ENCODE assay signal across 17 mouse cellular contexts in the genomic region with DNA sequence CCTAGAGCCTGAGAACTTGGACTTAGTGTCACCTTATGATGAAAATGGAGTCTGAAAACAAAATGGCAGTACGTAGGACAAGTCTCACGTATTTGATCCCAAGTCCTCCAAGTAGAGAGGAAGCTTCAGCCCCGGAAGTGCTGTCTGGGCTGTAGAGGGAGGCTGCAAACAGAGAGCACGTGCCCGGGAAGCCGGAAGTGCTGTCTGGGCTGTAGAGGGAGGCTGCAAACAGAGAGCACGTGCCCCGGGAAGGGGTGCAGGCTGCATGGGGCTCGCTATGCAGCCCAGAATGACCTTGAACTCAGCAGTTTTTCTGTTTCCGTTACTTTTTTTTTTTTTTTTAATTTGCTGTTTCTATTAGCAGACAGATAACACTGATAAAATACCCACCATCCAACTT. TPM values are rescaled to one million over a fixed set of nuclear protein-coding genes. Genes with fewer than 3 reads are reported as not detected.
DNase-seq lines count a peak whose midpoint lies in the region; ATAC-seq and TF ChIP-seq lines count a peak whose summit lies in the region.
"Had no signal": no experiment of that assay in that cellular context is flagged by ENCODE, and none has a peak within 500 bp of the region (broad histone marks: within the 10 kb centered on the region; RNA-seq: fewer than 3 reads in every experiment).

No protein-coding gene starts in this region.

- TF ChIP-seq CTCF in lung, embryonic 14.5 days (IDR thresholded peaks at IDR 0.05; ENCODE audit: low read depth): no peak

- peaks cover 19% of the 10 kb centered on the region for H3K4me1 ChIP-seq in heart, embryonic 12.5 days (replicated peaks)
- no peaks in the 10 kb centered on the region for H3K4me1 ChIP-seq in lung, embryonic 14.5 days (ENCODE audit: insufficient read depth)
- H3K4me1 ChIP-seq in liver, embryonic 15.5 days (replicated peaks): peaks cover 7% of the 10 kb centered on the region; the same call in 1 of the 2 replicates

- H3K9ac ChIP-seq in heart, embryonic 12.5 days: no peak overlapping the region
- H3K9ac ChIP-seq in lung, embryonic 14.5 days: no peak overlapping the region
- no peak overlapping the region for H3K9ac ChIP-seq in liver, embryonic 15.5 days
- H3K9ac ChIP-seq: liver, embryonic 14.5 days had no signal

- H3K9me3 ChIP-seq in heart, embryonic 12.5 days (replicated peaks): no peaks in the 10 kb centered on the region
- H3K9me3 ChIP-seq in lung, embryonic 14.5 days (ENCODE audit: low read depth, low read length): no peaks in the 10 kb centered on the region
- H3K9me3 ChIP-seq in liver, embryonic 15.5 days (replicated peaks): no peaks in the 10 kb centered on the region

- H3K4me2 ChIP-seq in heart, embryonic 12.5 days: no peak overlapping the region
- H3K4me2 ChIP-seq in lung, embryonic 14.5 days: no peak overlapping the region
- no peak overlapping the region for H3K4me2 ChIP-seq in liver, embryonic 15.5 days

- no peaks in the 10 kb centered on the region for H3K36me3 ChIP-seq in heart, embryonic 12.5 days
- no peaks in the 10 kb centered on the region for H3K36me3 ChIP-seq in lung, embryonic 14.5 days (ENCODE audit: insufficient read depth)
- no peaks in the 10 kb centered on the region for H3K36me3 ChIP-seq in liver, embryonic 15.5 days (replicated peaks)

- WGBS in heart, embryonic 12.5 days: 46% methylated on average over 10 of the region's 10 CpGs
- 43% methylated on average over 10 of the region's 10 CpGs for WGBS in lung, embryonic 14.5 days
- WGBS in liver, embryonic 15.5 days (ENCODE audit: insufficient replicate concordance): 26% methylated on average over 10 of the region's 10 CpGs

- no peak overlapping the region for H3K27ac ChIP-seq in heart, embryonic 12.5 days (ENCODE audit: poor library complexity, severe bottlenecking)
- H3K27ac ChIP-seq in lung, embryonic 14.5 days (ENCODE audit: low read depth): no peak overlapping the region
- no peak overlapping the region for H3K27ac ChIP-seq in liver, embryonic 15.5 days (replicated peaks)
- H3K27ac ChIP-seq: heart, adult 2 months; liver, embryonic 14.5 days had no signal

- DNase-seq in heart, adult 11 months: peak; percentile 96
- peak; percentile 32 for DNase-seq in lung, embryonic 14.5 days
- DNase-seq in lung, postnatal 14 days: no peak
- DNase-seq in thymus, postnatal 14 days: peak; percentile 54
- DNase-seq in spleen, postnatal 14 days (ENCODE audit: low spot score in 2 of 2): no peak
- DNase-seq in left cerebral cortex, adult 8-10 months (ENCODE audit: low spot score in 2 of 2): no peak
- DNase-seq: cerebellum, adult 9-10 months; layer of hippocampus, adult 9-11 months; right cerebral cortex, postnatal 4 days had no signal

- no peak for ATAC-seq in heart, embryonic 12.5 days (ENCODE audit: insufficient number of reproducible peaks, low FRiP score)
- ATAC-seq in lung, embryonic 14.5 days (ENCODE audit: insufficient read depth): no peak
- ATAC-seq in liver, embryonic 15.5 days (ENCODE audit: insufficient read depth): 0 out of 2 replicates have a peak, but pooled peaks have one; percentile 40
- ATAC-seq: forebrain, embryonic 16.5 days had no signal

- no peaks in the 10 kb centered on the region for H3K27me3 ChIP-seq in heart, embryonic 12.5 days (replicated peaks)
- no peaks in the 10 kb centered on the region for H3K27me3 ChIP-seq in lung, embryonic 14.5 days (ENCODE audit: insufficient read depth, low read length)
- H3K27me3 ChIP-seq in liver, embryonic 15.5 days: 0 out of 2 replicates have a peak, but pooled peaks cover 3% of the 10 kb centered on the region

- no peak overlapping the region for H3K4me3 ChIP-seq in heart, embryonic 12.5 days
- no peak overlapping the region for H3K4me3 ChIP-seq in lung, embryonic 14.5 days (ENCODE audit: low read depth, low read length)
- no peak overlapping the region for H3K4me3 ChIP-seq in liver, embryonic 15.5 days (replicated peaks)
- H3K4me3 ChIP-seq: heart, adult 2 months had no signal

RNA-seq across cellular contexts. Expression of a gene that starts 8.3 kb away (rescaled TPM):
- polyA plus RNA-seq in heart, embryonic 12.5 days (2016; fragmentation: Nextera tagmentation; extraction: Ambion mirVana): 18.1 and 18.4 TPM in 2 replicates
- 27.6 and 30.9 TPM in 2 replicates for polyA plus RNA-seq in lung, embryonic 14.5 days (2014; fragmentation: Nextera tagmentation; extraction: Ambion mirVana)
- polyA plus RNA-seq in liver, embryonic 15.5 days (2015; fragmentation: Nextera tagmentation; extraction: Ambion mirVana): 4.4 and 4.6 TPM in 2 replicates
- 10 to 100 TPM in 3 of 4 experiments, 1 to 10 TPM in 1; 9.6 to 11.9 (median 10.5) TPM for total RNA-seq in left cerebral cortex, adult 8-10 months (2022)

RNA-seq across cellular contexts. Expression of a gene that starts 23.1 kb away (rescaled TPM):
- 0.08 and 0.09 TPM in 2 replicates for polyA plus RNA-seq in heart, embryonic 12.5 days (2016; fragmentation: Nextera tagmentation; extraction: Ambion mirVana)
- 0.12 and 0.50 TPM in 2 replicates for polyA plus RNA-seq in lung, embryonic 14.5 days (2014; fragmentation: Nextera tagmentation; extraction: Ambion mirVana)
- polyA plus RNA-seq in liver, embryonic 15.5 days (2015; fragmentation: Nextera tagmentation; extraction: Ambion mirVana): 0.70 and 0.76 TPM in 2 replicates
- 1 to 10 TPM; 1.3 to 4.3 (median 1.9) TPM for total RNA-seq in left cerebral cortex, adult 8-10 months (2022)

RNA-seq across cellular contexts. Expression of a gene that starts 46.0 kb away (rescaled TPM):
- polyA plus RNA-seq in heart, embryonic 12.5 days (2016; fragmentation: Nextera tagmentation; extraction: Ambion mirVana): 5.2 and 6.2 TPM in 2 replicates
- polyA plus RNA-seq in lung, embryonic 14.5 days (2014; fragmentation: Nextera tagmentation; extraction: Ambion mirVana): 7.7 and 8.7 TPM in 2 replicates
- polyA plus RNA-seq in liver, embryonic 15.5 days (2015; fragmentation: Nextera tagmentation; extraction: Ambion mirVana): 1.4 and 1.5 TPM in 2 replicates
- 1 to 10 TPM; 3.5 to 5.4 (median 4.3) TPM for total RNA-seq in left cerebral cortex, adult 8-10 months (2022)

RNA-seq across cellular contexts. Expression of a gene that starts 57.8 kb away (rescaled TPM):
- polyA plus RNA-seq in heart, embryonic 12.5 days (2016; fragmentation: Nextera tagmentation; extraction: Ambion mirVana): not detected in 2 replicates
- polyA plus RNA-seq in lung, embryonic 14.5 days (2014; fragmentation: Nextera tagmentation; extraction: Ambion mirVana): not detected in 2 replicates
- polyA plus RNA-seq in liver, embryonic 15.5 days (2015; fragmentation: Nextera tagmentation; extraction: Ambion mirVana): not detected in 2 replicates
- not detected for total RNA-seq in left cerebral cortex, adult 8-10 months (2022)
- total RNA-seq: adrenal gland, postnatal 36 days; heart, adult 2 months; midbrain, postnatal 0 days had no signal
- polyA plus RNA-seq: forebrain, embryonic 16.5 days; heart, adult 2 months; liver, embryonic 14.5 days; midbrain, postnatal 0 days; stomach, embryonic 16.5 days had no signal

Comparison
In these comparisons a context has a peak if more than half of its experiments do, and no peak if none do; other contexts are left out.
1. DNase-seq: peak in heart, adult 11 months (single experiment), lung, embryonic 14.5 days (single experiment) and thymus, postnatal 14 days (single experiment); none in lung, postnatal 14 days (single experiment), spleen, postnatal 14 days (0 of 2) and left cerebral cortex, adult 8-10 months (0 of 2).